Mouse (Mus musculus) forebrain, embryonic 15.5 days (tissue): ENCODE results near the gene Gm49388. TPM values are rescaled to one million over a fixed set of nuclear protein-coding genes. Genes with fewer than 3 reads are reported as not detected.
"Not testable (repeated sequence)": the region's sequence is repeated elsewhere in the genome, so short reads cannot be mapped to it uniquely, and the experiment has no call there.

Experiments used
- ATAC-seq: fragments of 200-750 bp; cut with Nextera tagmentation; replicated peaks from 2 replicates; pipeline ENCODE4 v1.8.0; 2017; ENCODE audit warnings: mild to moderate bottlenecking, moderate TSS enrichment, moderate library complexity
- H3K27ac ChIP-seq: fragments of 300-500 bp; sonication (generic); replicated peaks from 2 replicates; pipeline ENCODE4 v1.5.1; 2015; ENCODE audit warnings: mild to moderate bottlenecking, inconsistent platforms
- H3K27me3 ChIP-seq: fragments of 300-500 bp; sonication (generic); 2 replicates; pipeline ENCODE4 v1.6.1; 2015; ENCODE audit warnings: inconsistent platforms
- H3K36me3 ChIP-seq: fragments of 300-500 bp; sonication (generic); 2 replicates; pipeline ENCODE4 v1.6.1; 2015; ENCODE audit warnings: mild to moderate bottlenecking, inconsistent platforms
- H3K4me1 ChIP-seq: fragments of 300-500 bp; sonication (generic); 2 replicates; pipeline ENCODE4 v1.6.1; 2015; ENCODE audit warnings: inconsistent platforms
- H3K4me2 ChIP-seq: fragments of 300-500 bp; sonication (generic); replicated peaks from 2 replicates; pipeline ENCODE4 v1.6.1; 2015; ENCODE audit warnings: mild to moderate bottlenecking, inconsistent platforms
- H3K4me3 ChIP-seq: fragments of 300-500 bp; sonication (generic); 2 replicates; pipeline ENCODE4 v1.5.1; 2015; ENCODE audit warnings: mild to moderate bottlenecking, inconsistent platforms
- H3K9ac ChIP-seq: fragments of 300-500 bp; sonication (generic); replicated peaks from 2 replicates; pipeline ENCODE4 v1.6.1; 2015; ENCODE audit warnings: mild to moderate bottlenecking, inconsistent platforms
- H3K9me3 ChIP-seq: fragments of 300-500 bp; sonication (generic); 2 replicates; pipeline ENCODE4 v1.6.1; 2016; ENCODE audit warnings: inconsistent platforms
- WGBS: fragments of 180-500 bp; shearing (Covaris S2); methylation state at CpG from one replicate; pipeline ENCODE4 v1.1.7; 2015; ENCODE audit warnings: mixed read lengths; 5-methylcytosine and 5-hydroxymethylcytosine counted together
- polyA plus RNA-seq: library from polyadenylated mRNA; unstranded; fragments of >200 nt; fragmentation: Nextera tagmentation; extraction: Ambion mirVana; gene quantifications from 2 replicates; pipeline ENCODE4 v1.2.1, GENCODE M21; 2015

The Gm49388 gene
- polyA plus RNA-seq, 1 experiment from 2014 or later = not detected

- H3K4me3 ChIP-seq = no peak overlapping the region
- WGBS = 94% methylated on average over 5 of the region's 5 CpGs
- no peak for ATAC-seq
- no peak overlapping the region for H3K9ac ChIP-seq
- H3K4me1 ChIP-seq = peaks cover 12% of the 10 kb centered on the region
- no peak overlapping the region for H3K27ac ChIP-seq
- no peaks in the 10 kb centered on the region for H3K36me3 ChIP-seq
- no peak overlapping the region for H3K4me2 ChIP-seq
- H3K27me3 ChIP-seq = no peaks in the 10 kb centered on the region
- H3K9me3 ChIP-seq = no peaks in the 10 kb centered on the region
Observed at GRCm38 (mm10) chr7:127837473-127837872, 52.1 kb downstream of the Gm49388 start.

GRCm38 (mm10) chr7:127837878-127838277 lies 52.5 kb downstream of the Gm49388 start:
- not testable (repeated sequence) for H3K9me3 ChIP-seq, H3K27ac ChIP-seq, H3K4me2 ChIP-seq, H3K36me3 ChIP-seq, H3K27me3 ChIP-seq, H3K4me3 ChIP-seq, H3K9ac ChIP-seq, ATAC-seq
- H3K4me1 ChIP-seq = peaks cover 15% of the 10 kb centered on the region
- whole genome bisulfite sequencing = 83% methylated on average over 4 of the region's 4 CpGs

DNA sequence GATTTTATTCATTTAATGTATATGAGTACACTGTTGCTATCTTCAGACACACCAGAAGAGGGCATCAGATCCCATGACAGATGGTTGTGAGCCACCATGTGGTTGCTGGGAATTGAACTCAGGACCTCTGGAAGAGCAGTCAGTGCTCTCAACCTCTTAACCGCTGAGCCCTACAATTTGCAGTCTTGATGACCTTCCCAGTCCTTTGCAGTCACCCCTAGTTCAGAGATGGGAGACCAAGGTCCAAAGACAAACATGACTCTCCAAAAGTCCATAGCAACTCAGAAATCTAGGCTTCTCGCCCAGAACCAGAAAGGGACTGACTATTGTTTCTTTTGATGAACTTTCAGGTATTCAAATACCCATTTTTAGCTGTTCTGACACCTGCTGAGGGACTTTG lies 54.6 kb downstream of the Gm49388 start:
- not testable (repeated sequence) for H3K36me3 ChIP-seq, H3K27me3 ChIP-seq, H3K27ac ChIP-seq, H3K9ac ChIP-seq, H3K9me3 ChIP-seq, H3K4me2 ChIP-seq, H3K4me3 ChIP-seq, ATAC-seq
- peaks cover 15% of the 10 kb centered on the region for H3K4me1 ChIP-seq
- WGBS = 80% methylated on average over 2 of the region's 2 CpGs

DNA sequence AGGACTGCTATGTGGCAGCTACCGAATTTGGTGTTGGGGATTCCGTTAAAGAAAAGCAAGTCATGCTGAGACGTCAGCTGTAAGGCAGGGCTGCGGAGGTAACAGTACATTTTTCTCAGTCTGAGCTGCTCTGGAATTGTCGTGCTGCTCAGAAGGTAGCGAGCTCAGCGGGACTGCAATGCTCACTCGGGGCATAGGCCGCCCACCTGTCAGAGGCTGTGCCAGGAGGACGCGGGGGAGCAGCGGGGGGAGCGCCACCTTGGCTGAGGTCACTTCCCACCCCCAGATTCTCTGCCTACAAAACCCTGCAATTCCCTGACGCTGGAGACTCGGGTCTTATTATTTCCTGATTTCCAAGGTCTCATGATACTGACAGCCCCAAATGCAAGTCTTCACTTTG lies 55.5 kb downstream of the Gm49388 start:
- Histone ChIP-seq H3K4me3 (peak overlapping the region; percentile 66), H3K27ac (peak overlapping the region; percentile 95), H3K4me2 (peak overlapping the region; percentile 97), H3K9ac (peak overlapping the region; percentile 59), H3K27me3 (no peaks in the 10 kb centered on the region), H3K4me1 (peaks cover 15% of the 10 kb centered on the region), H3K9me3 (no peaks in the 10 kb centered on the region), H3K36me3 (no peaks in the 10 kb centered on the region)
- WGBS = 3% methylated on average over 15 of the region's 15 CpGs
- ATAC-seq = peak; percentile 47

DNA sequence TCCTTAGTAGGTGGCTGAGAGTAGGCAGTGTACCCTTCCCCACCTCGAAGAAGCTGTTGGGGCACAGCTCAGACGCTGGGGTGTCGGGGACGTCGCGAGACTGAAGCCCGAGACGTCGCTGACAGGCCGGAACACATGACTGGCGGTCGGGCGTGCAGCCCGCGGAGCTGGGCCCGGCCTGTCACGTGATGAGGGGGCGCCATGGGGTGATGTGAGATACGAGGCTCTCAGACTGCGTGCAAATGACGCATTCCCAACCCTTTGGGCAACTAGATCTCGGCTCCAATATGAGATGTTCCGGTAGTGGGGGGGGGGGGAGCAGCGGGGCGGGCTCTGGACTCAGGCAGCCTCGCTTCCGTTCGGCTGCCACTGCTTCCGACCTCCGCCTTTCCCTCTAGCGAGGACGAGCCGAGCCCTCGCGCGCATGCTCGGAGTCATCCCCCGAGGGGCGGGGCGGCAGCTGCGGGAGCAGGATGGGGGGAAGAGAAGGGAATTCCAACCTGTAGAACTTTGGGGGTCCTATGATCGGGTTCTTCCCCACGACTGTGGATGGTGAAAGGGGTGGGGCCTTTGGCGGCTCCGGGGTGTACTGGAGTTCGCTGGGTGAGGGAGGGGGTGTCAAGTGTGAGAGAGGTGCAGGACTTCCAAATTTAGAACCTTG lies 56.1 kb downstream of the Gm49388 start:
- ATAC-seq = peak; percentile 95
- WGBS = 0% methylated on average over 46 of the region's 46 CpGs
- Histone ChIP-seq H3K4me2 (peak overlapping the region; percentile 97), H3K27me3 (no peaks in the 10 kb centered on the region), H3K36me3 (no peaks in the 10 kb centered on the region), H3K9me3 (no peaks in the 10 kb centered on the region), H3K4me1 (peaks cover 15% of the 10 kb centered on the region), H3K4me3 (peak overlapping the region; percentile 66), H3K27ac (peak overlapping the region; percentile 95), H3K9ac (peak overlapping the region; percentile 59)

DNA sequence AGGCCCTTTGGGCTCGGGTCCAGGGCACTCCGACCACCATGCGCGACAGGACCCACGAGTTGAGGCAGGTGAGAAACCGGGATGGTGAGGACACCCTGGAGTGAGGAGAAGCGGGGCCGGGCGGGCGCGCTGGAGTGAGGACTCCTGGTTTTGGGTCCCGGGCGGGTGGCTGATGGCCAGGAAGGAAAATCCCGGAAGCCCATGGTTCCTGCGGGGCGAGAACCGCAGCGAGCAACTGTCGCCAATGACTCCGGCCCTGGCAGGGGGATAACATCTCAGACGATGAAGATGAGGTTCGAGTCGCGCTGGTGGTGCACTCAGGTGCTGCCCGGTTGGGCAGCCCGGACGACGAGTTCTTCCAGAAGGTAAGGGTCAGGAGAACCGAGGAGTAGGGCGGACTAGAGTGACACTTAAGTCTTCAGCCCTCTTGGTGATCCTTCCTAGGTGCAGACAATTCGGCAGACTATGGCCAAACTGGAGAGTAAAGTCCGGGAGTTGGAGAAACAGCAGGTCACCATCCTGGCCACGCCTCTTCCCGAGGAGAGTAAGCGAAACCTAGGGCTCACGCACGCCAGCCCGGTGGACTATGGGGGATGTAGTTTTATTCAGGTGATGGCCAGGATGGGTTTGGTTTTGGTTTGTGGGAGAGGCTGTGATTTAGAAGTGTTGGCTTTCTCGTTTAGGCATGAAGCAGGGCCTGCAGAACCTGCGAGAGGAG lies 56.8 kb downstream of the Gm49388 start:
- WGBS = under 1% methylated on average over 40 of the region's 40 CpGs

GRCm38 (mm10) chr7:127849973-127850875 lies 64.8 kb downstream of the Gm49388 start:
- Histone ChIP-seq H3K9me3 (no peaks in the 10 kb centered on the region), H3K4me2 (no peak overlapping the region), H3K36me3 (no peaks in the 10 kb centered on the region), H3K4me3 (no peak overlapping the region), H3K9ac (no peak overlapping the region), H3K4me1 (no peaks in the 10 kb centered on the region), H3K27ac (no peak overlapping the region), H3K27me3 (no peaks in the 10 kb centered on the region)
- no peak for ATAC-seq
- WGBS = 85% methylated on average over 6 of the region's 6 CpGs

More for the DNA sequence above, 56.8 kb downstream of the Gm49388 start:
- H3K4me2 ChIP-seq = peak overlapping the region; percentile 97
- H3K36me3 ChIP-seq = no peaks in the 10 kb centered on the region
- peak overlapping the region; percentile 95 for H3K27ac ChIP-seq
- peaks cover 15% of the 10 kb centered on the region for H3K4me1 ChIP-seq
- no peaks in the 10 kb centered on the region for H3K27me3 ChIP-seq
- H3K9ac ChIP-seq = peak overlapping the region; percentile 59
- peak overlapping the region; percentile 66 for H3K4me3 ChIP-seq
- ATAC-seq = peak; percentile 66
- H3K9me3 ChIP-seq = no peaks in the 10 kb centered on the region

DNA sequence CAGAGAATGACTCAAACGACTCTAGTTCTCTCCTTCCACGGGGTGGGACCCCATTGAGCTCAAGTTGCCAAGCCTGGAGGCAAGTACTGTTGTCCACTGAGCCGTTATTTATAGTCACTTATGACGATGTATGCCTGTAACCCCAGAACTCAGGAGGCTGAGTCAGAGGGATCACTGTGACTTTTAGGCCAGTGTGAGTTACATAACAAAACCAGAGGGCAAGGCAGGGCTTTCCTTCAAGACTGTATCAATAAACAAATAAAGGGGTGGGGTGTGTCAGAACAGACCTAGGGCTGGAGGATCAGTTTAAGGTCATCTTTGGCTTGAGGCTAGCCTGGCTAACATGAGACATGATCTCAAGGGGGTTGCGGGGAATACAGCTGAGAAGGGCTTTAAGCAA lies 65.5 kb downstream of the Gm49388 start:
- Histone ChIP-seq H3K36me3 (no peaks in the 10 kb centered on the region), H3K4me1 (no peaks in the 10 kb centered on the region), H3K4me3 (no peak overlapping the region), H3K9ac (no peak overlapping the region), H3K4me2 (no peak overlapping the region), H3K27me3 (no peaks in the 10 kb centered on the region), H3K27ac (no peak overlapping the region), H3K9me3 (no peaks in the 10 kb centered on the region)
- WGBS = 79% methylated on average over 5 of the region's 5 CpGs
- no peak for ATAC-seq

Other genes with a start within 250 kb of the Gm49388 start
- 3.7 and 5.3 TPM in 2 replicates for gene Tmem265, start 224.2 kb upstream of the Gm49388 start, polyA plus RNA-seq
- 59.7 and 62.3 TPM in 2 replicates for gene Phkg2, start 212.3 kb upstream of the Gm49388 start, polyA plus RNA-seq
- 11.8 TPM in 2 replicates for gene Ccdc189, start 197.0 kb upstream of the Gm49388 start, polyA plus RNA-seq
- 51.1 and 52.4 TPM in 2 replicates for gene Rnf40, start 196.8 kb upstream of the Gm49388 start, polyA plus RNA-seq
- gene Zfp629, start 169.8 kb upstream of the Gm49388 start, polyA plus RNA-seq = 18.7 and 18.9 TPM in 2 replicates
- 43.1 and 47.9 TPM in 2 replicates for gene Bcl7c, start 76.7 kb upstream of the Gm49388 start, polyA plus RNA-seq
- 3.8 and 5.8 TPM in 2 replicates for gene Ctf1, start 72.9 kb upstream of the Gm49388 start, polyA plus RNA-seq
- gene Ctf2, start 53.4 kb upstream of the Gm49388 start, polyA plus RNA-seq = 0.10 and 0.19 TPM in 2 replicates
- gene Fbxl19, start 41.1 kb upstream of the Gm49388 start, polyA plus RNA-seq = 9.4 and 10.5 TPM in 2 replicates
- 8.7 and 8.8 TPM in 2 replicates for gene Orai3, start 15.8 kb upstream of the Gm49388 start, polyA plus RNA-seq
- gene Setd1a, start 8.9 kb upstream of the Gm49388 start, polyA plus RNA-seq = 22.4 and 24.8 TPM in 2 replicates
- 7.4 TPM in 2 replicates for gene Hsd3b7, start 15.0 kb downstream of the Gm49388 start, polyA plus RNA-seq
- gene Stx4a, start 38.7 kb downstream of the Gm49388 start, polyA plus RNA-seq = 19.2 and 21.3 TPM in 2 replicates
- gene Stx1b, start 38.9 kb downstream of the Gm49388 start, polyA plus RNA-seq = 34.5 and 37.4 TPM in 2 replicates
- 13.2 and 13.7 TPM in 2 replicates for gene Zfp646, start 90.6 kb downstream of the Gm49388 start, polyA plus RNA-seq
- gene Zfp668, start 91.2 kb downstream of the Gm49388 start, polyA plus RNA-seq = 46.2 and 48.4 TPM in 2 replicates
- gene Prss53, start 105.4 kb downstream of the Gm49388 start, polyA plus RNA-seq = 0.78 and 0.92 TPM in 2 replicates
- not detected in 2 replicates for gene Gm21974, start 109.8 kb downstream of the Gm49388 start, polyA plus RNA-seq
- gene Vkorc1, start 110.0 kb downstream of the Gm49388 start, polyA plus RNA-seq = 65.7 and 69.7 TPM in 2 replicates
- 81.7 and 84.3 TPM in 2 replicates for gene Bckdk, start 118.5 kb downstream of the Gm49388 start, polyA plus RNA-seq
- gene Kat8, start 126.9 kb downstream of the Gm49388 start, polyA plus RNA-seq = 52.7 and 56.5 TPM in 2 replicates
- gene Prss8, start 144.5 kb downstream of the Gm49388 start, polyA plus RNA-seq = 0.20 and 0.29 TPM in 2 replicates
- gene Prss36, start 161.1 kb downstream of the Gm49388 start, polyA plus RNA-seq = 9.6 and 11.6 TPM in 2 replicates
- gene Fus, start 181.8 kb downstream of the Gm49388 start, polyA plus RNA-seq = 438 and 469 TPM in 2 replicates
- 4.1 and 6.7 TPM in 2 replicates for gene Pycard, start 208.3 kb downstream of the Gm49388 start, polyA plus RNA-seq
- gene Trim72, start 218.3 kb downstream of the Gm49388 start, polyA plus RNA-seq = not detected in 2 replicates